Mouse (Mus musculus): ENCODE results near the gene Olfr148. TPM values are rescaled to one million over a fixed set of nuclear protein-coding genes. Genes with fewer than 3 reads are reported as not detected.

The Olfr148 gene
- polyA plus RNA-seq, 1 experiment, result not detected

- Histone ChIP-seq H3K4me1 (ENCODE audit: control insufficient read depth, insufficient read depth, low read length) (no peaks in the 10 kb centered on the region), H3K27ac (ENCODE audit: insufficient read depth, low read length) (no peak overlapping the region), H3K4me3 (ENCODE audit: insufficient read depth, low read length) (no peak overlapping the region)
- TF ChIP-seq CTCF (IDR thresholded peaks at IDR 0.05; ENCODE audit: borderline replicate concordance, insufficient read depth, low read length) (no peak), POLR2A (IDR thresholded peaks at IDR 0.05; ENCODE audit: low read depth, low read length) (no peak)
These were observed 13.3 kb downstream of the Olfr148 start for GRCm38 (mm10) chr9:39623783-39624182.

DNA sequence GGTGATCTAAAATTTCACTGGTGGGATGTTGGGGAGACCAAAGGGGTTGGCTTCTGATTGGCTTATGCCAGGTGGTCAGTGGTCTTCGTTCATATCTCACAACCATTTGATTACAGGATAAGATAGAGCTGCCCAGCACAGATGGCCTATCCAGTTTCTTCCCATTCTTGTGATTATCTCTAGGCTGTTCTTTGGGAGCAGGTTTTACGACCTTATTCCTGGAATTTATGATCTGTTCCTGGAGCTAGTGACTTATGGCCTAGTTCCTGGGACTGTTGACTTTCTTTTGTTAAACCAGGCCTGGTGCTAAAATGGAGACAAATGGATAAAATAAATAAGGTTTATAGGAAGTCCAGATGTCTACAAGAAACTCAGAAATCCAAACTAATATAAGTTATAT lies 14.3 kb downstream of the Olfr148 start:
- no peak overlapping the region for H3K27ac ChIP-seq (ENCODE audit: insufficient read depth, low read length)
- no peak overlapping the region for H3K4me3 ChIP-seq (ENCODE audit: insufficient read depth, low read length)
- TF ChIP-seq CTCF (IDR thresholded peaks at IDR 0.05; ENCODE audit: borderline replicate concordance, insufficient read depth, low read length), result no peak
- no peak for TF ChIP-seq POLR2A (IDR thresholded peaks at IDR 0.05; ENCODE audit: low read depth, low read length)
- H3K4me1 ChIP-seq (ENCODE audit: control insufficient read depth, insufficient read depth, low read length), result no peaks in the 10 kb centered on the region

GRCm38 (mm10) chr9:39629069-39629468 lies 18.6 kb downstream of the Olfr148 start:
- no peaks in the 10 kb centered on the region for H3K4me1 ChIP-seq (ENCODE audit: control insufficient read depth, insufficient read depth, low read length)
- TF ChIP-seq POLR2A (IDR thresholded peaks at IDR 0.05; ENCODE audit: low read depth, low read length), result no peak
- no peak for TF ChIP-seq CTCF (IDR thresholded peaks at IDR 0.05; ENCODE audit: borderline replicate concordance, insufficient read depth, low read length)
- H3K4me3 ChIP-seq (ENCODE audit: insufficient read depth, low read length), result no peak overlapping the region
- H3K27ac ChIP-seq (ENCODE audit: insufficient read depth, low read length), result no peak overlapping the region

DNA sequence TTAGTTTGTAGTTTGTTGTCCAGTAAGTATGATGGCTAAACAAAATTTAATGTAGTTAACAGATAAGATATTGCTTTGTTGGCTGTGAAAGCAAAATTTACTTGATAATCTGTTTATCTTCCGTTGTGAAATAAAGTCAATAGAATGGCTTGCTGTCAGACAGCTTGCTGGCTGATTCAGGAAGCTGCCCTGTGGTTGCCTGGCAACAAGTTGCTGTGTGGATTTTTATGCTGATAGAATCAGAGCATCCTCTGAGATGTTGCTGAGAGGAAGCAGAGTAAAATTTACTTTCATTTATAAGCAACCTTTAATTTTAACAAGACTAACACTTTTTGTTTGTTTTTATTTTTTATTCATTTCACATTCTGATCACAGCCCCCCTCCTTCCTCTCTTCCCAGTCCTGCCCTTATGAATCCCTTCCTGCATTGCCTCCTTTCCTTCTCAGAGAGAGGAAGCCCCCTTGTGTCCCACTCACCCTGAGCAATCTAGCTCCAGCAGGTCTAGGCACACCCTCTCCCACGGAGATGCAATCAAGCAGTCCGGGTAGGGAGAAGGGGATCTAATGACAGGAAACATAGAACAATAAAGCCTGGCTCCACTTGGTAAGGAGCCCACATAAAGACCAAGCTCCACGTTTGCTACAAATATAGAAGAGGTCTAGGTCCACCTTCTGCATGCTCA lies 23.6 kb downstream of the Olfr148 start:
- TF ChIP-seq CTCF (IDR thresholded peaks at IDR 0.05; ENCODE audit: borderline replicate concordance, insufficient read depth, low read length) (no peak), POLR2A (IDR thresholded peaks at IDR 0.05; ENCODE audit: low read depth, low read length) (no peak)
- H3K4me1 ChIP-seq (ENCODE audit: control insufficient read depth, insufficient read depth, low read length), result no peaks in the 10 kb centered on the region
- no peak overlapping the region for H3K27ac ChIP-seq (ENCODE audit: insufficient read depth, low read length)
- H3K4me3 ChIP-seq (ENCODE audit: insufficient read depth, low read length), result no peak overlapping the region

GRCm38 (mm10) chr9:39644785-39645184 lies 34.3 kb downstream of the Olfr148 start, which contains the start of gene Olfr961:
Gene Olfr961 (plus strand): TSS chr9:39645085.
- TF ChIP-seq POLR2A (IDR thresholded peaks at IDR 0.05; ENCODE audit: low read depth, low read length) (no peak), CTCF (IDR thresholded peaks at IDR 0.05; ENCODE audit: borderline replicate concordance, insufficient read depth, low read length) (no peak)
- Histone ChIP-seq H3K4me3 (ENCODE audit: insufficient read depth, low read length) (no peak within 1 kb of the TSS), H3K4me1 (ENCODE audit: control insufficient read depth, insufficient read depth, low read length) (no peaks in the 10 kb centered on the region), H3K27ac (ENCODE audit: insufficient read depth, low read length) (no peak within 1 kb of the TSS)

GRCm38 (mm10) chr9:39647382-39647781 lies 36.9 kb downstream of the Olfr148 start:
- H3K4me3 ChIP-seq (ENCODE audit: insufficient read depth, low read length), result no peak overlapping the region
- TF ChIP-seq CTCF (IDR thresholded peaks at IDR 0.05; ENCODE audit: borderline replicate concordance, insufficient read depth, low read length) (no peak), POLR2A (IDR thresholded peaks at IDR 0.05; ENCODE audit: low read depth, low read length) (no peak)
- H3K4me1 ChIP-seq (ENCODE audit: control insufficient read depth, insufficient read depth, low read length), result no peaks in the 10 kb centered on the region
- H3K27ac ChIP-seq (ENCODE audit: insufficient read depth, low read length), result no peak overlapping the region

GRCm38 (mm10) chr9:39654756-39655396 lies 44.4 kb downstream of the Olfr148 start:
- H3K4me3 ChIP-seq (ENCODE audit: insufficient read depth, low read length), result no peak overlapping the region
- no peak for TF ChIP-seq POLR2A (IDR thresholded peaks at IDR 0.05; ENCODE audit: low read depth, low read length)
- H3K27ac ChIP-seq (ENCODE audit: insufficient read depth, low read length), result no peak overlapping the region
- no peaks in the 10 kb centered on the region for H3K4me1 ChIP-seq (ENCODE audit: control insufficient read depth, insufficient read depth, low read length)

Other genes with a start within 250 kb of the Olfr148 start
- gene Olfr951, start 223.2 kb upstream of the Olfr148 start, polyA plus RNA-seq (2011; ENCODE audit: insufficient read length, low read depth, missing spikeins), result not detected in 2 replicates
- not detected in 2 replicates for gene Olfr952, start 183.5 kb upstream of the Olfr148 start, polyA plus RNA-seq (2011; ENCODE audit: insufficient read length, low read depth, missing spikeins)
- not detected in 2 replicates for gene Olfr954, start 154.0 kb upstream of the Olfr148 start, polyA plus RNA-seq (2011; ENCODE audit: insufficient read length, low read depth, missing spikeins)
- not detected in 2 replicates for gene Olfr955, start 138.7 kb upstream of the Olfr148 start, polyA plus RNA-seq (2011; ENCODE audit: insufficient read length, low read depth, missing spikeins)
- gene Olfr44, start 116.7 kb upstream of the Olfr148 start, polyA plus RNA-seq (2011; ENCODE audit: insufficient read length, low read depth, missing spikeins), result not detected in 2 replicates
- gene Olfr957, start 94.8 kb upstream of the Olfr148 start, polyA plus RNA-seq (2011; ENCODE audit: insufficient read length, low read depth, missing spikeins), result not detected in 2 replicates
- not detected in 2 replicates for gene Olfr958, start 56.6 kb upstream of the Olfr148 start, polyA plus RNA-seq (2011; ENCODE audit: insufficient read length, low read depth, missing spikeins)
- gene Olfr959, start 35.1 kb upstream of the Olfr148 start, polyA plus RNA-seq (2011; ENCODE audit: insufficient read length, low read depth, missing spikeins), result not detected in 2 replicates
- gene AW551984, start 6.3 kb upstream of the Olfr148 start, polyA plus RNA-seq (2011; ENCODE audit: insufficient read length, low read depth, missing spikeins), result 27.0 and 64.8 TPM in 2 replicates
- gene Olfr960, start 10.7 kb downstream of the Olfr148 start, polyA plus RNA-seq (2011; ENCODE audit: insufficient read length, low read depth, missing spikeins), result not detected in 2 replicates
- not detected in 2 replicates for gene Olfr961, start 34.4 kb downstream of the Olfr148 start, polyA plus RNA-seq (2011; ENCODE audit: insufficient read length, low read depth, missing spikeins)
- not detected in 2 replicates for gene Olfr963, start 56.5 kb downstream of the Olfr148 start, polyA plus RNA-seq (2011; ENCODE audit: insufficient read length, low read depth, missing spikeins)
- not detected in 2 replicates for gene Olfr149, start 96.5 kb downstream of the Olfr148 start, polyA plus RNA-seq (2011; ENCODE audit: insufficient read length, low read depth, missing spikeins)
- not detected in 2 replicates for gene Olfr965, start 100.7 kb downstream of the Olfr148 start, polyA plus RNA-seq (2011; ENCODE audit: insufficient read length, low read depth, missing spikeins)
- gene Olfr150, start 120.3 kb downstream of the Olfr148 start, polyA plus RNA-seq (2011; ENCODE audit: insufficient read length, low read depth, missing spikeins), result not detected in 2 replicates
- gene Olfr967, start 135.6 kb downstream of the Olfr148 start, polyA plus RNA-seq (2011; ENCODE audit: insufficient read length, low read depth, missing spikeins), result not detected in 2 replicates
- gene Olfr968, start 172.6 kb downstream of the Olfr148 start, polyA plus RNA-seq (2011; ENCODE audit: insufficient read length, low read depth, missing spikeins), result not detected in 2 replicates
- gene Olfr969, start 180.3 kb downstream of the Olfr148 start, polyA plus RNA-seq (2011; ENCODE audit: insufficient read length, low read depth, missing spikeins), result not detected in 2 replicates
- not detected in 2 replicates for gene Olfr970, start 198.2 kb downstream of the Olfr148 start, polyA plus RNA-seq (2011; ENCODE audit: insufficient read length, low read depth, missing spikeins)
- gene Olfr971, start 226.2 kb downstream of the Olfr148 start, polyA plus RNA-seq (2011; ENCODE audit: insufficient read length, low read depth, missing spikeins), result not detected in 2 replicates